Mouse (Mus musculus) olfactory bulb, adult 2 months (tissue): Measurements from ENCODE around the gene Tmem170. TPM values are rescaled to one million over a fixed set of nuclear protein-coding genes. Genes with fewer than 3 reads are reported as not detected.
A peak's percentile ranks its signal among the peaks of the same experiment; 100 is the strongest.
"Not testable (repeated sequence)": the region's sequence is repeated elsewhere in the genome, so short reads cannot be mapped to it uniquely, and the experiment has no call there.

Experiments
- H3K27ac ChIP-seq: fragments of 200-500 bp; 2 replicates; pipeline ENCODE4 v1.5.1; 2012; ENCODE audit warnings: low read depth, low read length; ENCODE audit not compliant: insufficient read depth
- H3K4me1 ChIP-seq: fragments of 200-500 bp; 2 replicates; pipeline ENCODE4 v1.6.1; 2012; ENCODE audit warnings: low read length; ENCODE audit not compliant: control insufficient read depth, insufficient read depth
- H3K4me3 ChIP-seq: fragments of 200-500 bp; 2 replicates; pipeline ENCODE4 v1.5.1; 2012; ENCODE audit warnings: mild to moderate bottlenecking, low read depth, low read length, moderate library complexity; ENCODE audit not compliant: insufficient read depth
- CTCF ChIP-seq: fragments of 200-500 bp; IDR thresholded peaks from 2 replicates; pipeline ENCODE4 v1.5.1; 2012; ENCODE audit warnings: low read depth, mild to moderate bottlenecking, low read length, moderate library complexity; ENCODE audit not compliant: insufficient read depth
- POLR2A ChIP-seq: fragments of 200-500 bp; IDR thresholded peaks from 2 replicates; pipeline ENCODE4 v1.6.1; 2012; ENCODE audit warnings: mild to moderate bottlenecking, low read depth, low read length, moderate library complexity; ENCODE audit not compliant: insufficient read depth
- WGBS: fragments of 180-500 bp; shearing (Covaris S2); methylation state at CpG from one replicate; pipeline ENCODE4 v1.1.7; 2018; 5-methylcytosine and 5-hydroxymethylcytosine counted together
- polyA plus RNA-seq: library from polyadenylated mRNA; stranded (reverse); fragments of >200 nt; gene quantifications from 2 replicates; pipeline ENCODE4 v1.2.4, GENCODE M21; 2012; ENCODE audit warnings: low replicate concordance; ENCODE audit not compliant: missing spikeins, insufficient read depth, insufficient read length

Tmem170 gene
- polyA plus RNA-seq, 1 experiment: not detected

DNA sequence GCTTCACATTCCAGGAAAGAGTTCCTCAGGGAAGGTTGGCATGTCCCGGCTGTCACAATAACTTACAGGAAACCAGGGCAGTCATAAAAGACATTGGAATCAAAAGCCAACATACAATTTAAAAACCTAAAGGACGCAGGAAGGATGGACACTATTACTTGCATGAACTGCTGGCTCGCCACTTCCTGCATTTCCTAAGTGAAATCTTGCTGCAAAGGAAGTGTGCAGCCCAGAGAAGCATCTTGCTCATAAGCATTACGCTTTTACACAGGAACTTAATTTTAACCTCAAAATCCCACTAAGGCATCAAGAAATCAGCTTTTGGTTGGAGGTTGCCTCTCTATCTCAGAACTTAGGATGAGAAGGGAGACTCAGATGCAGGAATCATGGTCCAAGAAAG, 13.3 kb downstream of the Tmem170 start:
- TF ChIP-seq POLR2A (no peak), CTCF (no peak)
- Histone ChIP-seq H3K4me3 (no peak overlapping the region), H3K4me1 (no peaks in the 10 kb centered on the region), H3K27ac (no peak overlapping the region)
- WGBS: 90% methylated on average over 4 of the region's 4 CpGs

DNA sequence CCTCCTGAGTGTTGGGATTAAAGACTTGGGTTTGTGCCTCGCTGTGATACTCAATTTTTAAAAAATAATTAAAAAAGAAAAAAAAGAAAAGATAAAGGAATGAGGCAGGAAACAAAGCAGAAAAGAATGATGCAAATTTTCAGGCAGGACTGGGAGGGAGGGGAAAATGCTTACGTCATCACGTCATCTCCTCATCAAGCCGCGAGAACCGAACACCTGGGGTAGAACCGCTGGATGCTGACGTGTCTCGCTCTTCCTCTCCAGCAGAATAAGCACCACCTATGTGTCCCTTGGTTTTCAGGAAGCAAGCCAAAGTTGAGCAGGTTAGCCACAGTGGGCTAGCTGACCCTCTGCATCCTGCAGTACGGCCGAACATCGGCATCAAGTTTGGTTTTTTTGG, 20.6 kb downstream of the Tmem170 start:
- 90% methylated on average over 12 of the region's 12 CpGs for whole genome bisulfite sequencing
- TF ChIP-seq POLR2A: no peak
- no peak for TF ChIP-seq CTCF
- Histone ChIP-seq H3K27ac (no peak overlapping the region), H3K4me3 (no peak overlapping the region), H3K4me1 (peaks cover 8% of the 10 kb centered on the region)

DNA sequence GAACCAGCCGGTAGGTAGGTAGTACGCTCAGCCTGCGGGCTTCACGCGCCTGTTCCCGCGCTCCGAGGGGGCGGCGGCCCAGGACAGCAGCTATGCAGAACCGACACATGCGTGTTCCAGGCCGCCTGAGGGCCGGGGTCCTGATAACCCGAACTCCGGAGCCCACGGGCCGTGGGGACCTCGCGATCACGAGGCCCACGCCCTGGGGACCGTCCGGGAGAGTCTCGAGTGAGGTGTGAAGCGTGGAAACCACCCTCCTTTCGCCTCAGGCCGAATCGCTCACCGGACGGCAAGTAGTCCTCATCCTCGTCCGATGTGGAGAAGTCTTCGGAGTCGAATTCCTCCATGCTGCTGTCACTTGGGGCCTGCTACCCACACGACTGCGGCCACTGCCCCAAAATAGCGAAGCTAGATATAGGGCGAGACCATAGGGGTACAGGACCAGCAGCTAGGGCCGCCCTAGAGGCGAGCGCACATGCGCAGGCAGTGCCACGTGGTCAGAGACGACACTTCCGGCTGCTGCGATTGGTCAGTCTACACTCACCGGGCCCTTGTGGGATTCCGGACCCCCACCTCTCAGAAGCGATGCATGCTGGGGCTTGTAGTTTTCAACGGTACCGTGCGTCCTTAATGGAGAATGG, 22.6 kb downstream of the Tmem170 start, which contains the start of gene Cfdp1:
Gene Cfdp1 (minus strand): TSS at position 431 of the 641 bp plus-strand sequence.
- H3K27ac ChIP-seq: no peak within 1 kb of the TSS
- under 1% methylated on average over 53 of the region's 53 CpGs for WGBS
- peak; percentile 97 for TF ChIP-seq POLR2A
- TF ChIP-seq CTCF: no peak

GRCm38 (mm10) chr8:111853219-111853618, 23.3 kb downstream of the Tmem170 start:
- WGBS: 55% methylated on average over 11 of the region's 12 CpGs
- H3K4me3 ChIP-seq: peak overlapping the region; percentile 60; the same call in 1 of the 2 replicates
- not testable (repeated sequence) for H3K27ac ChIP-seq, H3K4me1 ChIP-seq

More for the DNA sequence above, 22.6 kb downstream of the Tmem170 start, which contains the start of gene Cfdp1:
- Histone ChIP-seq H3K4me1 (peaks cover 8% of the 10 kb centered on the region), H3K4me3 (peak within 1 kb of the TSS; percentile 60)

DNA sequence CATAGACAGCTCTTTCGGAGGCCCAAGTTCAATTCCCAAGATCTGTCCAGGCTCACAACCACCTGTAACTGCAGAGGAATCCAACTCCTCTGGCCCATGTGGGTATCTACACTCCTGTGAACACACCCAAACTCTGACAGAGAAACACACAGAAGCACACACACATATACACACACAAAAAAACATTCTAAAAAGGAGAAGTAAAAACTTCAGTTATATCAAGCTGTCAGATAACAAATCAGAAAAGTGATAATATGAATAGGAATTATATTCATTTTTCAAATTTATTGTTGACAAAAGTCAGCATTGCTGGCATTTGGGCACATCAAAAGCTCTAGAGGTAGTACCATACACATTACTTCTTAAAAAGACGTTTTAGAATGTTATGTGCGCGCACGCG, 29.8 kb downstream of the Tmem170 start:
- H3K4me1 ChIP-seq: peaks cover 3% of the 10 kb centered on the region
- H3K27ac ChIP-seq: no peak overlapping the region
- H3K4me3 ChIP-seq: no peak overlapping the region
- no peak for TF ChIP-seq CTCF
- TF ChIP-seq POLR2A: no peak
- 96% methylated on average over 6 of the region's 6 CpGs for WGBS

DNA sequence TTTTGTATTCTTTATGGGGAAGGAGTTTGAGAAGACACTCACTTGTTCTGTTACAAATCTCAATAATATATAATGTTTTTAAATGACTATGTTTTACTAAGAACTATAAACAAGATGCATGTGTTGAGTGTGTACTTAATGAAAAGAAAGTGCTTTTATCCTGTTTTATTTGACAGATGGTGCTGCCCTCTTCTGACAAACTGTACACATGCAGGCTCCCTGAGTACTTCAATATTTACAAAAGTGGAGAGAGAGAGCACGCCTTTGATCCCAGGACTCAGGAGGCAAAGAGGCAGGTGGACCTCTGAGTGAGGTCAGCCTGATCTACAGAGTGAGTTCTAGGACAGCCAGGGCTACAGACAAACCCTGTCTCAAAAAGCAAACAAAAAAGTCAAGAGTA, 41.0 kb downstream of the Tmem170 start:
- Histone ChIP-seq H3K4me3 (no peak overlapping the region), H3K27ac (no peak overlapping the region), H3K4me1 (no peaks in the 10 kb centered on the region)
- 49% methylated on average over 1 of the region's 1 CpGs for WGBS
- TF ChIP-seq POLR2A: no peak
- TF ChIP-seq CTCF: no peak

- Histone ChIP-seq H3K4me1 (no peaks in the 10 kb centered on the region), H3K4me3 (no peak overlapping the region), H3K27ac (no peak overlapping the region)
- 74% methylated on average over 6 of the region's 6 CpGs for WGBS
- TF ChIP-seq POLR2A: no peak
- no peak for TF ChIP-seq CTCF
These were observed 42.5 kb downstream of the Tmem170 start for GRCm38 (mm10) chr8:111834011-111834410.

GRCm38 (mm10) chr8:111832983-111833382, 43.6 kb downstream of the Tmem170 start:
- Histone ChIP-seq H3K27ac (no peak overlapping the region), H3K4me3 (no peak overlapping the region), H3K4me1 (no peaks in the 10 kb centered on the region)
- TF ChIP-seq CTCF: no peak
- TF ChIP-seq POLR2A: no peak
- WGBS: 83% methylated on average over 5 of the region's 5 CpGs

DNA sequence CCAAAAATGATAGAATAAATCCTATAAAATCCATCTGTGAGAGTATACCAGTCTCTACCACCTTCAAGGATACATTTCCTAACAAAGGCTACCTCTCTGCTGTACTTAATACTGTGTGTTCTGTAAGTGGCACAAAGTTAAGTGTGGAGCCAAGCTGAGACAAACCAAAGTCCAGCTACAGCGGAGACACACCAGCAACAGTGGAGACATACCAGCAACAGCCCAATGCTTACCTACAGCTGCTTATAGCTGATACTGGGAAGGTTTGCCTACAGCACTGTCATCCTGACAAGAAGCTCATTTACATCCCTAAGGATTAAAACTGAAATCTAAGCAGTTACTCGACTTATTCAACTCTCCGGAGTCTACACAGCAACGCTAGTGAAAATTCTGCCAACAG, 44.6 kb downstream of the Tmem170 start:
- Histone ChIP-seq H3K4me3 (no peak overlapping the region), H3K4me1 (no peaks in the 10 kb centered on the region), H3K27ac (no peak overlapping the region)
- WGBS: 79% methylated on average over 4 of the region's 4 CpGs
- TF ChIP-seq POLR2A: no peak
- TF ChIP-seq CTCF: no peak

DNA sequence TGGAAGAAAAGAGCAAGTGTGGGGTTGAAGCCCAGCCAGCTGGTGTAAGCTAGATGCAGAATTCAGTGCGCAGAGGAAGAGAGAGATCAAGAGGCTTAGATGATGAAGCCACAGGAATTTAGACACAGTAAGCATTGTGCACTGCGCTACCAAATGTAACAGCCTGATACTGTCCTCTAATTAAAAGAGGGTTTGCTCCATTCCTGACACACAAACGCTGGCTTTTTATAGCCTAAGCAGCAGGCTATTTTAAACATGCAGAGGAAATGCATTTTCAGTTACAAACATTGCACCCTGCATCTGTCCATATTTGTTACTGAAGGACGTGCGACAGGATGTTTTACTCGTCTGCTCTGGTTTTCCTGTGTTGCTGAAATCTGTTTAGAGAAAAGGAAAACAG, 48.0 kb downstream of the Tmem170 start:
- no peak overlapping the region for H3K27ac ChIP-seq
- no peak overlapping the region for H3K4me3 ChIP-seq
- 49% methylated on average over 6 of the region's 6 CpGs for WGBS
- TF ChIP-seq POLR2A (no peak), CTCF (no peak)
- no peaks in the 10 kb centered on the region for H3K4me1 ChIP-seq
